Mouse (Mus musculus) MN1 (cell line): ENCODE results near the gene Unc93b1.

ENCODE experiments used
- DNase-seq: peaks from one replicate; pipeline ENCODE4 v3.0.0-alpha.2; 2016; ENCODE audit warnings: low spot score

The Unc93b1 gene

GRCm38 (mm10) chr19:3985261-3985681 is 50.3 kb downstream of the Unc93b1 start:
- DNase-seq, result no peak

DNA sequence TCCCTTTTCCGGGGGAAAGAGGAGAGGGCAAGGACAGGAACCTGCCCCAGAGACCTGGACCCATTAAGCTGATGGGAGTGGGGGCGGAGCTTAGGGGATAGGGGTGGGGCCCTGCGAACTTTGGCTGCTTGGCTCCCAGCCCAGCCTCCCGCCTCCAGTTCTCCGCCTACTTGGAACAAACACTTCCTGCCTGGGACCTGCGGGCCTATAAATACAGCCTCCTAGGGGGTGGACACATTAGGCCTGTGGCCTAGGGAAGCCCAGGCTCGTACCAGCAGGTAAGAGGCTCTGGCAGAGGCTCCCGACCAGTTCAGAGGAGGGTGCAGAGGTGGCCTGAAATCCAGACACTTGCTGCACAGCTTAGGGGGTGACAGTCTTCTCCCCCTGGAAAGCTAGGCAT is 51.3 kb downstream of the Unc93b1 start, which contains the start of gene Acy3:
Gene Acy3 (plus strand): TSS at position 237 of the 400 bp plus-strand sequence.
- DNase-seq, result peak; percentile 28

DNA sequence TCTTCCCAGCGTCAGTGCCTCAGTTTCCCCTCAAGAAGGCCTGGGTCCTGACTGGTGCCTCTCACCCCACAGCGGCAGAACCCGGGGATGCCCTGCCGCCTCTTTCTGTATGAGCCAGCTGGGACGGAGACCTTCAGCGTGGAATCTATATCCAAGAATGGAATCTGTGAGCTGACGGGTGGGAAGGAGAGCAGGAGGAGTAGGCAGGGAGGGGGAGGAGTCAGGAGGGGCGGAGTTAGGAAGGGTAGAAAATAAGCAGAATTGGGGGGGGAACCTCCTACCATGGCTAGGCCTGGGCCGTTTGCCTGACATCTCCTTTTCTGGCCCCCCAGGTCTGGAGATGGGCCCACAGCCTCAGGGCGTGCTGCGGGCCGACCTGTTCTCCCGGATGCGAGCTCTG is 53.1 kb downstream of the Unc93b1 start:
- DNase-seq, result no peak

DNA sequence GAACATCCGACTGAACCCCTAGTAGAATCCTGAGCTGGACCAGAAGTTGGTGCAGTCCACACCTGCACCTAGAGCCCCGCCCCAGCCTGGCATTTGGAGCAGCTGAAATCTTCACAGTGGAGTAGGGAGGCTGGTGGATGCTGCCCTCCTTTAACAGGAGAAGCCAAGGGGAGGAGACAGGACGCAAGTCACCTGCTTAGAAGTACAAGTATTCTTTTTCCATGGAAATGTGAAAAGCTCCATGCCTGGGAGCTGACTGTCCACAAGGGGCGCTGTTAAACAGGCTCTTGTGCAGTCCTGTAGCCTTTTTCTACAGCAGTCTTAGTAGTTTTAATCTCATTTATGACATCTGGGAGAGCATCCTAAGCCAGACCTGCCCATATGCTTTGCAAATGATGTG is 53.8 kb downstream of the Unc93b1 start:
- DNase-seq, result no peak

GRCm38 (mm10) chr19:3990804-3991203 is 55.8 kb downstream of the Unc93b1 start:
- no peak for DNase-seq

- DNase-seq, result no peak
These were observed 56.6 kb downstream of the Unc93b1 start for GRCm38 (mm10) chr19:3991562-3991961.

- DNase-seq, result no peak
These were observed 57.0 kb downstream of the Unc93b1 start for GRCm38 (mm10) chr19:3991966-3992365.

GRCm38 (mm10) chr19:3992416-3992815 is 57.4 kb downstream of the Unc93b1 start, which contains the start of gene Tbx10:
Gene Tbx10, plus strand, starts transcription at chr19:3992752.
- no peak for DNase-seq

DNA sequence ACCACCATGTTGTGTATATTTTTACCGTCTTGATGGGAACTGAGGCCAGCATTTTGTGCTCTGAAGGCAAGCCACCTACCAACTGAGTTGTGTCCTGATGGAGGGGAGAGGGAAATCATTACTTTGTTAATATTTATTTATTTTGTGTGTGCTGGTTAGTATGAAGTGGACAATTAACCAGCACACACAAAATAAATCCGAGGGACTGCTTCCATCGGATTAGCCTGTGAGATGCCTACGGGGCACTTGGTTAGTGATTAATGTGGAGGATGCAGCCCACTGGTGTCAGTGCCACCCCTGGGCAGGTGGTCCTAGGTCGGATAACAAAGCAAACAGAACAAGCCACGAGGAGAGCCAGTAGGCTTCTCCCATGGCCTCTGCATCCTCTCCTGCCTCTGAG is 59.9 kb downstream of the Unc93b1 start:
- no peak for DNase-seq

DNA sequence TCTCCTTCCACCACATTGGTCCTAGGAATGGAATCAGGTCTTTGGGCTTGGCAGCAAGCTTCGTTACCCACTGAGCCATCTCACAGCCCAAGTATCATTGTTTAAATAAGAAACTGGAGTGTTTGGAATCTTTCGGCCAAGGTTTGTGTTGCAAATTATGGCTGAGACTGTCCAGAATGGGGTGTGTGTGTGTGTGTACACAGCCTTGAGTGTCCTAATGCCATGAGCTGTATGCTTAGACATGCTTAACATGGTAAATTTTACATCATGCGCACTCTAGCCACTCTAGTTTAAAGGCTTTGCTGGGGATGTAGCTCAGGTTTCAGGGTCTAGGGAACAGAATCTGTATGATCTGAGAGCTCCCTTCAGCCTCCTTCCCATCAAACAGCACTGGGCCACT is 60.5 kb downstream of the Unc93b1 start:
- no peak for DNase-seq

- DNase-seq, result no peak
These were observed 61.1 kb downstream of the Unc93b1 start for GRCm38 (mm10) chr19:3996106-3996505.

GRCm38 (mm10) chr19:3996747-3997146 is 61.8 kb downstream of the Unc93b1 start:
- DNase-seq, result no peak

DNA sequence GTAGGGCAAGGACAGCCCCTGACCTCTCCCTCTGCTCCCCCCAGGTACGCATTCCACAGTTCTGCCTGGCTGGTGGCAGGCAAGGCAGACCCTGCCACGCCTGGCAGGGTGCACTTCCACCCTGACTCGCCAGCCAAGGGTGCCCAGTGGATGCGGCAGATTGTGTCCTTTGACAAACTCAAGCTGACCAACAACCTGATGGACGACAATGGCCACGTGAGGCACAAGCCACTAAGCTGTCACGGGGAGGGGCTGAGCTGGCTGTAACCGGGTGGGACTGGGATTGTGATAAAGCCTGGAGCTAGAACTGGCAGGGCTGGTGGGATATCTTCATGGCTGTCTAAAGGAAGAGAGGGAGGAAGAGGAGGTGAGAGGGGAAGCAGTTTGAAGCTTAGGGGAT is 62.2 kb downstream of the Unc93b1 start:
- no peak for DNase-seq

DNA sequence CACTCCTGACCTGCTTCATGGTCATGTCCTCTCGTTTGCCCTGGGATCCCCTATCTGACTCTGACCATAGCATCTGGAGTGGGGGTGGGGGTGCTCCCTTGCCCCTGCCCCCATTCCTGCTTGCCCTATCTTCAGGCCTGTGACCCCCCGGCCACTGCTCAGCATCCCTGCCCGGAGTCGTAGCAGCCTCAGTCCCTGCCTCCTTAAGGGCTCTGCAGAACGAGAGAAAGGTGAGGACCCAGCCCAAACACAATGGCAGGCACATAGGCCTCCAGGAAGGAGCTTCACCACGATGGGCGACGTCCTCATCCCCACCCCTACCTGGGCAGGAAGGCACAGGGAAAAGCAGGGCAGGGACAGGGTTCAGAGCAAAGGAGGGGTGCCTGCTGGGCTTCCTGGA is 63.3 kb downstream of the Unc93b1 start:
- DNase-seq, result no peak
